Mouse (Mus musculus) E14TG2a.4 (cell line): ENCODE measurements at regions not wholly inside any gene's neighbourhood (a gene's known extent, or its start where the extent isn't known, plus 50 kb on each side); places are given as distances from the start of the nearest gene placed in this dataset.

ENCODE experiments used
- H3K27me3 ChIP-seq: 2 replicates; pipeline ENCODE4 v1.6.1; 2014; ENCODE audit warnings: low read length, control low read depth; ENCODE audit not compliant: insufficient read depth
- H3K36me3 ChIP-seq: 2 replicates; pipeline ENCODE4 v1.6.1; 2014; ENCODE audit warnings: low read length, control low read depth; ENCODE audit not compliant: insufficient read depth
- H3K4me1 ChIP-seq: replicated peaks from 2 replicates; pipeline ENCODE4 v1.6.1; 2014; ENCODE audit warnings: low read depth, low read length, control low read depth
- H3K4me3 ChIP-seq: replicated peaks from 2 replicates; pipeline ENCODE4 v1.5.1; 2014; ENCODE audit warnings: mild to moderate bottlenecking, low read length
- H3K9me3 ChIP-seq: 2 replicates; pipeline ENCODE4 v1.6.1; 2014; ENCODE audit warnings: low read length, control low read depth
- CTCF ChIP-seq: conservative IDR thresholded peaks from 2 replicates; pipeline ENCODE4 v1.5.1; 2014; ENCODE audit warnings: low read length
- NANOG ChIP-seq: IDR thresholded peaks from 2 replicates; pipeline ENCODE4 v1.6.1; 2014; ENCODE audit warnings: borderline replicate concordance, low read length, mixed read lengths
- POU5F1 ChIP-seq: IDR thresholded peaks from 2 replicates; pipeline ENCODE4 v1.6.1; 2014; ENCODE audit warnings: low read length, borderline replicate concordance

- H3K4me1 ChIP-seq, result no peaks in the 10 kb centered on the region
- H3K27me3 ChIP-seq, result no peaks in the 10 kb centered on the region
- no peak for TF ChIP-seq CTCF
- TF ChIP-seq POU5F1, result no peak
- no peak for TF ChIP-seq NANOG
- H3K9me3 ChIP-seq, result no peaks in the 10 kb centered on the region
- no peak overlapping the region for H3K4me3 ChIP-seq
- H3K36me3 ChIP-seq, result no peaks in the 10 kb centered on the region
Observed at GRCm38 (mm10) chrX:163302697-163303096, 246.8 kb downstream of the Grpr start.

GRCm38 (mm10) chrX:163301045-163301444, 248.4 kb downstream of the Grpr start:
- Histone ChIP-seq H3K36me3 (no peaks in the 10 kb centered on the region), H3K4me1 (no peaks in the 10 kb centered on the region), H3K4me3 (no peak overlapping the region), H3K27me3 (no peaks in the 10 kb centered on the region), H3K9me3 (no peaks in the 10 kb centered on the region)
- TF ChIP-seq POU5F1 (no peak), CTCF (no peak), NANOG (no peak)

- no peak overlapping the region for H3K4me3 ChIP-seq
- no peaks in the 10 kb centered on the region for H3K9me3 ChIP-seq
- H3K36me3 ChIP-seq, result no peaks in the 10 kb centered on the region
- H3K4me1 ChIP-seq, result no peaks in the 10 kb centered on the region
- no peaks in the 10 kb centered on the region for H3K27me3 ChIP-seq
- TF ChIP-seq POU5F1 (no peak), CTCF (no peak), NANOG (no peak)
Observed at GRCm38 (mm10) chrX:163296956-163297628, 252.4 kb downstream of the Grpr start.

GRCm38 (mm10) chrX:163261248-163261647, 288.2 kb downstream of the Grpr start:
- Histone ChIP-seq H3K4me1 (0 out of 2 replicates have a peak, but pooled peaks cover 6% of the 10 kb centered on the region), H3K27me3 (no peaks in the 10 kb centered on the region), H3K36me3 (no peaks in the 10 kb centered on the region), H3K9me3 (peaks cover 12% of the 10 kb centered on the region), H3K4me3 (no peak overlapping the region)
- TF ChIP-seq NANOG, result no peak
- no peak for TF ChIP-seq CTCF
- no peak for TF ChIP-seq POU5F1

GRCm38 (mm10) chrX:163253048-163253447, 288.6 kb upstream of the S100g start:
- no peaks in the 10 kb centered on the region for H3K27me3 ChIP-seq
- no peaks in the 10 kb centered on the region for H3K36me3 ChIP-seq
- no peak overlapping the region for H3K4me3 ChIP-seq
- H3K9me3 ChIP-seq, result no peaks in the 10 kb centered on the region
- 0 out of 2 replicates have a peak, but pooled peaks cover 7% of the 10 kb centered on the region for H3K4me1 ChIP-seq
- TF ChIP-seq NANOG, result peak; percentile 62; the same call in 1 of the 2 replicates
- no peak for TF ChIP-seq POU5F1
- TF ChIP-seq CTCF, result no peak

- no peaks in the 10 kb centered on the region for H3K9me3 ChIP-seq
- no peak overlapping the region for H3K4me3 ChIP-seq
- TF ChIP-seq POU5F1, result no peak
- TF ChIP-seq CTCF, result no peak
- no peak for TF ChIP-seq NANOG
Observed at GRCm38 (mm10) chrX:163205260-163205659, 240.9 kb upstream of the S100g start.

GRCm38 (mm10) chrX:163203446-163203845, 239.0 kb upstream of the S100g start:
- Histone ChIP-seq H3K9me3 (no peaks in the 10 kb centered on the region), H3K4me3 (no peak overlapping the region), H3K4me1 (no peaks in the 10 kb centered on the region), H3K27me3 (no peaks in the 10 kb centered on the region), H3K36me3 (no peaks in the 10 kb centered on the region)
- TF ChIP-seq CTCF, result no peak
- no peak for TF ChIP-seq NANOG
- TF ChIP-seq POU5F1, result no peak

More at GRCm38 (mm10) chrX:163205260-163205659, 240.9 kb upstream of the S100g start:
- Histone ChIP-seq H3K36me3 (no peaks in the 10 kb centered on the region), H3K27me3 (no peaks in the 10 kb centered on the region), H3K4me1 (no peaks in the 10 kb centered on the region)

- Histone ChIP-seq H3K36me3 (no peaks in the 10 kb centered on the region), H3K27me3 (no peaks in the 10 kb centered on the region), H3K4me1 (no peaks in the 10 kb centered on the region), H3K9me3 (no peaks in the 10 kb centered on the region), H3K4me3 (no peak overlapping the region)
- TF ChIP-seq CTCF, result peak; percentile 49
- no peak for TF ChIP-seq POU5F1
- no peak for TF ChIP-seq NANOG
Observed at GRCm38 (mm10) chrX:163181588-163181987, 217.2 kb upstream of the S100g start.

- Histone ChIP-seq H3K9me3 (no peaks in the 10 kb centered on the region), H3K4me3 (no peak overlapping the region), H3K4me1 (no peaks in the 10 kb centered on the region), H3K36me3 (no peaks in the 10 kb centered on the region), H3K27me3 (no peaks in the 10 kb centered on the region)
- TF ChIP-seq POU5F1 (no peak), NANOG (no peak), CTCF (no peak)
Observed at GRCm38 (mm10) chrX:163164810-163165209, 200.4 kb upstream of the S100g start.
